Mouse (Mus musculus) liver, embryonic 16.5 days (tissue): Measurements from ENCODE around the gene Nbr1. TPM values are rescaled to one million over a fixed set of nuclear protein-coding genes. Genes with fewer than 3 reads are reported as not detected.
A peak's percentile ranks its signal among the peaks of the same experiment; 100 is the strongest.

Experiments used
- ATAC-seq: fragments of 200-750 bp; cut with Nextera tagmentation; 2 replicates; pipeline ENCODE4 v1.8.0; 2017; ENCODE audit warnings: low read depth, mild to moderate bottlenecking, moderate number of reproducible peaks, moderate library complexity
- H3K27ac ChIP-seq: fragments of 300-500 bp; sonication (generic); 2 replicates; pipeline ENCODE4 v1.5.1; 2014; ENCODE audit warnings: mild to moderate bottlenecking, low read length
- H3K27me3 ChIP-seq: fragments of 300-500 bp; sonication (generic); 2 replicates; pipeline ENCODE4 v1.6.1; 2014; ENCODE audit warnings: low read depth, low read length, mixed read lengths; ENCODE audit not compliant: control insufficient read depth, insufficient read depth
- H3K36me3 ChIP-seq: fragments of 300-500 bp; sonication (generic); 2 replicates; pipeline ENCODE4 v1.6.1; 2014; ENCODE audit warnings: mild to moderate bottlenecking; ENCODE audit not compliant: control insufficient read depth, insufficient read depth
- H3K4me1 ChIP-seq: fragments of 300-500 bp; sonication (generic); 2 replicates; pipeline ENCODE4 v1.6.1; 2014; ENCODE audit warnings: low read depth, low read length, mixed read lengths; ENCODE audit not compliant: control insufficient read depth
- H3K4me2 ChIP-seq: fragments of 300-500 bp; sonication (generic); 2 replicates; pipeline ENCODE4 v1.6.1; 2014; ENCODE audit warnings: low read depth, low read length, mixed read lengths
- H3K4me3 ChIP-seq: fragments of 300-500 bp; sonication (generic); 2 replicates; pipeline ENCODE4 v1.5.1; 2014; ENCODE audit warnings: low read depth, mild to moderate bottlenecking, low read length
- H3K9ac ChIP-seq: fragments of 300-500 bp; sonication (generic); 2 replicates; pipeline ENCODE4 v1.6.1; 2014; ENCODE audit warnings: low read depth, low read length
- H3K9me3 ChIP-seq: fragments of 300-500 bp; sonication (generic); replicated peaks from 2 replicates; pipeline ENCODE4 v1.6.1; 2016; ENCODE audit warnings: low read length; ENCODE audit not compliant: control insufficient read depth
- WGBS: fragments of 180-500 bp; shearing (Covaris S2); extraction: QIAGEN DNeasy Blood & Tissue Kit; methylation state at CpG from one replicate; pipeline ENCODE4 v1.1.7; 2014; ENCODE audit not compliant: insufficient replicate concordance; 5-methylcytosine and 5-hydroxymethylcytosine counted together
- polyA plus RNA-seq: library from polyadenylated mRNA; unstranded; fragments of >200 nt; fragmentation: Nextera tagmentation; extraction: Ambion mirVana; gene quantifications from 2 replicates; pipeline ENCODE4 v1.2.1, GENCODE M21; 2015

Nbr1 gene
- 46.9 and 52.5 TPM in 2 replicates for polyA plus RNA-seq

DNA sequence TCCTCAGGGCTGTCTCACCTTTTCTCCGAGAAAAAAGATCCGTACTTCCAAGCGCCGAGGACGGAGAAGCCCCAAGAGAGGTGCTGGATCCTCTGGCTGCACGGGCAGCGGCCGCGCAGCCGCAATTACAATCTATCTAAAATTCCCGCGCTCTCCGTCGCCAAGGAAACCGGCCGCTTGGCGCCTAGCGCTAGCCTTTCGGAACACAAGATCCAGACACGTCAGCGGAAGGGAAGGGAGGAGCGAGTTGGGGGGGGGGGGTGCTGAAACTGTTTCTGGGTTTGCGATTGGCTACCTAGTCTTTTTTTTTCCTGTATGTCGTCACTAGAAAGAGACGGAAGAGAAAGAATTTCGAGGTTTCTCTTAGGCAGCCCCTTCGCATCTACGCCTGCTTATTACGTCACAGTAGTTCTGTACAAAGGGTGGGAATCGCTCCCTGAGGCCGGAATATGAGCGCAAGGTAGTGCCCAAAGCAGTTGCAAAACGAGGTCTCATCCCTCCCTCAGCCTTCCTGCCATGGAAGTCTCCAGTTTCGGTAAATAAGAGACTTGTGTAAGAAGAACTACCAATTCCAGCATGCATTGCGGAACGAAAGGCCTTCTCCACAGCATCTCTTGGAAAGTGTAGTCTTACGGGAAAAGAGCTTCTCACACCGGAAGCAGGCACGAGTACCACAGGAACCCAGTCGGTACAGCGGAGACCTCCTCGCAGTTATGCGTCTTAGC lies at the start of gene Nbr1, which contains the start of gene Brca1:
Gene Nbr1 (plus strand): TSS at position 399 of the 725 bp plus-strand sequence.
Gene Brca1 (minus strand): TSS at position 205 of the 725 bp plus-strand sequence.
- Histone ChIP-seq H3K4me3 (peak within 1 kb of the TSS; percentile 85), H3K27me3 (no peaks in the 10 kb centered on the region), H3K4me1 (peaks cover 14% of the 10 kb centered on the region), H3K4me2 (peak within 1 kb of the TSS; percentile 77), H3K27ac (peak within 1 kb of the TSS; percentile 93), H3K9me3 (no peaks in the 10 kb centered on the region), H3K36me3 (peaks cover 12% of the 10 kb centered on the region), H3K9ac (peak within 1 kb of the TSS; percentile 92)
- WGBS = under 1% methylated on average over 43 of the region's 43 CpGs
- ATAC-seq = peak; percentile 65

DNA sequence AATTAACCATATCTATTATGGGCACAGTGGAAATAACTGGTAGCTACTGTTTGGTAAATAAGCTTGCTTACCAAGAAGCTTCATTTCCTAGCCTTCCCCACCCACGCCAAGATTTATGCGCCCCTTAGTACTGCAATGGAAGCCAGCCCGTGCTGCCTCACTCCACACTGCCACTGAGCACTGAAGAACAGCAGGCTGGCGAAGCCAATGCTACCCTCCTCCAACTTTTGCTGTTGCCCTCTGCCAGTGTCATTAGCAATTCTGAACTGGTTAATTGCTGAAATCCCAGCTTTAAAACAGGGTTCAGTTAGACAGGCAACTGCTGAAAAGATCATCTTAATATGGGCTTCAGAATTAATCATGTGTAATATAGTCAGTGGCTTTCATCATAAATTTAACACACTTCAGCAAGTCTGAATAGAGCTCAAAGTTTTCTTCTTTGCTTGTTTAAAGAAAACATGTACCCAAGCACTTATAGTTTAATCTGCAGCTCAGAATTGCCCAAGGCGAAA lies 45.6 kb upstream of the Nbr1 start:
- H3K36me3 ChIP-seq = peaks cover 57% of the 10 kb centered on the region
- H3K4me1 ChIP-seq = no peaks in the 10 kb centered on the region
- no peak overlapping the region for H3K4me2 ChIP-seq
- no peak overlapping the region for H3K4me3 ChIP-seq
- no peak overlapping the region for H3K27ac ChIP-seq
- H3K9ac ChIP-seq = no peak overlapping the region
- no peak for ATAC-seq
- H3K27me3 ChIP-seq = no peaks in the 10 kb centered on the region
- H3K9me3 ChIP-seq = no peaks in the 10 kb centered on the region
- 86% methylated on average over 5 of the region's 5 CpGs for WGBS

DNA sequence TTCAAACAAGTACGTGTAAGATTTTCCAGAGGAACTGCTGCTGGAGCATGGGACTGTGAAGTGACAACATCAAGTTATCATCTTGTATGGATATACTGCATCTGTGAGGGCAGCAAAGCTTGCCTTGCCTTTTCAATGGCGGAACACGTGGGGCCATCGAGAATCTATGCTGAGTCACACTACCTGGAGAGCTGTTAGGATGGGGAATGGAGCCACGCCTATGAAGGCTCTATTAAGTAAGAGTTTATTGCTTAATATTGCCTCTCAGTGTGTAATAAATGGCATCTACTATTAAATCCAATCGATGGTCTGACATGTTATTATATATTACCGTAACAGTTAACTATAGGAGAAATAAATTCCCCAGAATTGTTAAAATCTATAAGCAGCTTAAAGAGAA lies 44.9 kb upstream of the Nbr1 start:
- Histone ChIP-seq H3K27ac (no peak overlapping the region), H3K4me2 (no peak overlapping the region), H3K9ac (no peak overlapping the region), H3K4me1 (no peaks in the 10 kb centered on the region), H3K9me3 (no peaks in the 10 kb centered on the region), H3K4me3 (no peak overlapping the region), H3K27me3 (no peaks in the 10 kb centered on the region), H3K36me3 (peaks cover 54% of the 10 kb centered on the region)
- no peak for ATAC-seq
- 83% methylated on average over 7 of the region's 7 CpGs for WGBS

DNA sequence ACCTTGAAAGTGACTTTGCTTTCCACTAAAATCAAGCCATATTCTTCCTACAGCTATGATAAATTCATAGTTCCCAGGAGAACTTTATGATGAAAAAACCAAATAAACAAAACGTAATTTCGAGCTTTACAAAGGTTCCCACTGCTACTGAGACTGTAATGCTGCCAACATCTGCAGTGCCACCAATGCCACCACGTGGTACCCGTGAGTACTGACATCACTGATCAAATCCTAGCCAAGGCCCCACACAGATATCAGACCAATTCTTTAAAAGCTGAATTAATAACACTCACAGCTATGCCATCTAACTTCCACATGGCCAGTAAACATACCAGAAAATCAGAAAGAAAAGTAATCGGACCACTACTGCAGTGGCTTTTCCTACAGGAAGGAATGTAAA lies 33.0 kb upstream of the Nbr1 start:
- Histone ChIP-seq H3K36me3 (peaks cover 32% of the 10 kb centered on the region), H3K9me3 (no peaks in the 10 kb centered on the region), H3K4me1 (no peaks in the 10 kb centered on the region; the same call in 1 of the 2 replicates), H3K4me2 (no peak overlapping the region), H3K9ac (no peak overlapping the region), H3K4me3 (no peak overlapping the region), H3K27me3 (no peaks in the 10 kb centered on the region), H3K27ac (peak overlapping the region; percentile 48)
- no peak for ATAC-seq
- 81% methylated on average over 5 of the region's 5 CpGs for WGBS

DNA sequence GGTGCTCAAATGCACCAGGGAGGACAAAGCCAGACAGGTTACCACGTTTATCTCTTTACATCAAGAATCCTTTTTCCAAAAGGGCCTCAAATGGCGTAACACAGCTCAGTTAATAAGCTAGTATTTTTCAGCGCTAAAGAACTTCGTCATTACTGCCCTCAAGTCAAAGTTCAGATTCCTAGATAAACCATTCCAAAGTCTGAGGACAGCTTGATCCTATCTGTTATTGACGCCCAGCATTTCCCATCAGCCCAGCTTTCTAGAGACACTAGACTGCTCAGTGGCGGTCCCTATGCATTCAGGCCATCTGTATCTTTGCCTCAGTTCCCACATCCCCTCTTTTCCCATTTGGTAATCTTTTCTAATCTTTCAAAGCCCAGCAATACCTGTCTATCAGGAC lies 32.6 kb upstream of the Nbr1 start:
- peak overlapping the region; percentile 48 for H3K27ac ChIP-seq
- H3K36me3 ChIP-seq = peaks cover 32% of the 10 kb centered on the region
- H3K4me3 ChIP-seq = no peak overlapping the region
- no peak overlapping the region for H3K4me2 ChIP-seq
- H3K27me3 ChIP-seq = no peaks in the 10 kb centered on the region
- WGBS = 75% methylated on average over 6 of the region's 6 CpGs
- peak; percentile 64 for ATAC-seq
- H3K9me3 ChIP-seq = no peaks in the 10 kb centered on the region
- no peak overlapping the region for H3K9ac ChIP-seq
- no peaks in the 10 kb centered on the region; the same call in 1 of the 2 replicates for H3K4me1 ChIP-seq

DNA sequence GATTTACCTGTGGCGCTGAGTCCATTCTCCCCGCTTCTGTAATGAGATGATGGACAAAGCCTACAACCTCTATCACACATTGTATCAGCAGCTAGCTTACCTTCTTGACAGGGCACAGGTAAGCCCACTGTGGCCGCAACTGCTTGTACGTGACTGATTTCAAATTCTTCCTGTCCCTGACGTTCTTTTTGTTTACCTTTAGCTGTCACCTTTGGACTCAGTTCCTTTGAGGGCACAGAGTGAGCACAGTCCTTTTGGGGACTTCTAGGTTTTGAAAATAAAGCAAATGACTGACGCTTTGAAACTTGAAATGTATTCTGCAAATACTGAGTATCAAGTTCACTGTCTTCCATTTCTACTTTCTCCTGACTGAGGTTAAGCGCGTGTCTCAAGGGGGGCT lies 27.5 kb upstream of the Nbr1 start:
- H3K4me2 ChIP-seq = no peak overlapping the region
- no peaks in the 10 kb centered on the region for H3K27me3 ChIP-seq
- no peak overlapping the region for H3K27ac ChIP-seq
- no peaks in the 10 kb centered on the region for H3K4me1 ChIP-seq
- H3K9me3 ChIP-seq = no peaks in the 10 kb centered on the region
- no peak overlapping the region for H3K9ac ChIP-seq
- peak; percentile 39; the same call in 1 of the 2 replicates for ATAC-seq
- peaks cover 54% of the 10 kb centered on the region for H3K36me3 ChIP-seq
- H3K4me3 ChIP-seq = no peak overlapping the region
- 86% methylated on average over 8 of the region's 8 CpGs for WGBS

DNA sequence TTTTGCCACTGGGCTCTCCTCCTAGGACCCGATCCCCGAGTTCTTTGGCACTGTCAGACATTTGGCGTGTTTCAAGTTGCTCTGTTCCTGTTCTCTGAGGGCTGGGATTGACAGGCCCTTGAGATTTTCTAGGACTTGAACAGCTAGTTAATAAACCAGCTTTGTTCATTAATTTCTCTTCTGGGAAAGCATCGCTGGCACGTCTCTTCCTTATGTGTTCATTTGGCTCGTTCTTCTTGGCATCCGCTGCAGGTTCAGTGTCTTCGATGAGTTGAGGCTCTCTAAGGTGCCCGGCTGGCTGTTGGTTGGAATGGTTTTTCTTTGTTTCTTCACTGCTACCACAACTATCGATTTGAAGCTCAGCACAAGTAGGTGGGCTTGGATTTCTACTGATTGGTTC lies 26.9 kb upstream of the Nbr1 start:
- Histone ChIP-seq H3K27ac (no peak overlapping the region), H3K4me2 (no peak overlapping the region), H3K9ac (no peak overlapping the region), H3K4me3 (no peak overlapping the region), H3K9me3 (no peaks in the 10 kb centered on the region), H3K4me1 (no peaks in the 10 kb centered on the region), H3K36me3 (peaks cover 55% of the 10 kb centered on the region), H3K27me3 (no peaks in the 10 kb centered on the region)
- WGBS = 93% methylated on average over 10 of the region's 10 CpGs
- no peak for ATAC-seq

DNA sequence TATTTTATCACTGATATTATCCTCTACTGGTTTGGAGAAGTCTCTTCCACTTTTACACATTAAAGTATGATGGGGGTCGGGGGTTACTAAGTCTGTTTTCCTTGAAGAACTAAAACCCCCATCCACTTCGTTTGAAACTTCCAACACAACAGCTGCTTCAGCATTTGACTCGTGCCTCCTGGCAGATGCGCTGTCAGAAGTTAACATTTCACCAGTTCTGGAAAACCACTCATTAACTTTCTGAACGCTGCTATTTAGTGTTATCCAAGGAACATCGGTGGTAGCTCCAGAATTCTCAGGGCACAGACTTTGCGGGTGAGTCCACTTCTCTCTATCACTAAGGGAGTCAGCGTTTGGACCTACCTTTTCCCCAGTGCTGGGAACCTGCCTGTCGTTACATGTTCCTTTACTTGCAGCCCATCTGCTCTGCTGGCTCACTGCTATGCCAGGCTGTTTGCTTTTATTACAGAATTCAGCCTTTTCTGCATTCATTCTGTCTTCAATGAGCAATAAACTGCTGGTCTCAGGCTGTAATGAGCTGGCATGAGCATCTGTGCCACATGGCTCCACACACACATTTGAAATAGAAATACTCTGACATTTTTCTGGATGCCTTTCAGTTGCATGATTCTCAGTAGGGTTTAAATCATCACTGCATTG lies 25.9 kb upstream of the Nbr1 start:
- WGBS = 89% methylated on average over 9 of the region's 9 CpGs

DNA sequence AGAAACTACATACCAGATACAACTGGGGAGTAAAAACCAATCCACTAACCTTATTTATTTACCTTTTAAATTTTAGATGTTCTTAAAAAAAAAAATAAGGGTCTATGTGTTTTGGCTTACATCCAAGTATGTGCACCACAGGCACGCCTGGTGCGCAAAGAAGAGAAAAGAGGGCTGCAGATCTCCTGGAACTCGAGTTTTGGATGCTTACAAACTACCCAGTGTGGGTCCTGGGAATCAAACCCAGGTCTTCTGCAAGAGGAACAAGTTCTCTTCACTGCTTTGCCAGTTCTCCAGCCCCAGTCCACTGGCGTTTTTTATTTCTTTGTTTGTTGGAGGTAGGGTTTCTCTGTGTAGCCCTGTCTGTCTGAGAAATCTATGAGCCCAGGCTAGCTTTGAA lies 25.3 kb upstream of the Nbr1 start:
- WGBS = 81% methylated on average over 4 of the region's 4 CpGs

More for the DNA sequence above, 25.9 kb upstream of the Nbr1 start:
- Histone ChIP-seq H3K4me2 (no peak overlapping the region), H3K36me3 (peaks cover 59% of the 10 kb centered on the region), H3K27ac (no peak overlapping the region), H3K27me3 (no peaks in the 10 kb centered on the region), H3K4me1 (no peaks in the 10 kb centered on the region), H3K9me3 (no peaks in the 10 kb centered on the region), H3K4me3 (no peak overlapping the region), H3K9ac (no peak overlapping the region)
- no peak for ATAC-seq

More for the DNA sequence above, 25.3 kb upstream of the Nbr1 start:
- no peaks in the 10 kb centered on the region for H3K27me3 ChIP-seq
- no peak overlapping the region for H3K4me3 ChIP-seq
- peaks cover 64% of the 10 kb centered on the region for H3K36me3 ChIP-seq
- ATAC-seq = no peak
- H3K4me2 ChIP-seq = no peak overlapping the region
- no peaks in the 10 kb centered on the region for H3K4me1 ChIP-seq
- no peak overlapping the region for H3K27ac ChIP-seq
- no peaks in the 10 kb centered on the region for H3K9me3 ChIP-seq
- no peak overlapping the region for H3K9ac ChIP-seq
